Mouse (Mus musculus): ENCODE measurements around the gene Nup210l.

DNA sequence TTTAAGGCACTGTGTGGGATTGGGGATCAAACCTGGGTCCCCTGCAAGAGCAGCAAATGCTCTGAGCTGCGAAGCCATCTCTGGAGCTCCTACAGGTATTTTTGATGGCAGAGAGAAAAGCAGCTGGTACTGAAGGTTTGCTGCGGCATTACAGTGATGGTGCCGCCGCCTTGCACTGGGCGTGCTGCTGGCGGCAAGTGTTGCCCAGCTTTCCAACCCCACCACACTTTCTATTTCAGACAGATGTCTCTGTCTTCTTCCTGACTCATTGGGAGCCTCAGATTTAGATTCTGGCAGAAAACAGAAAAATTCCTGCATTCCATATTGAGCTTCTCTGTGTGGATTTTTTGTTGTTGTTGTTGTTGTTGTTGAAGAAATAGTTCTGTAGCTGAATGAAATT, 23.9 kb downstream of the Nup210l start:
- TF ChIP-seq USF1 (IDR thresholded peaks at IDR 0.05; ENCODE audit: low read depth) (no peak), CTCF (IDR thresholded peaks at IDR 0.05; ENCODE audit: control insufficient read depth, insufficient read depth, insufficient read length) (no peak), MAX (IDR thresholded peaks at IDR 0.05) (no peak), CEBPB (IDR thresholded peaks at IDR 0.05; ENCODE audit: low read depth) (no peak), MYOG (IDR thresholded peaks at IDR 0.05; ENCODE audit: control insufficient read depth, extremely low read depth, insufficient read length) (no peak), FOSL1 (IDR thresholded peaks at IDR 0.05; ENCODE audit: insufficient read depth, low read length, poor library complexity, severe bottlenecking) (no peak)

All from C2C12 (cell line).